Comparison of ENCODE assay signal across 23 mouse cellular contexts in the genomic region with DNA sequence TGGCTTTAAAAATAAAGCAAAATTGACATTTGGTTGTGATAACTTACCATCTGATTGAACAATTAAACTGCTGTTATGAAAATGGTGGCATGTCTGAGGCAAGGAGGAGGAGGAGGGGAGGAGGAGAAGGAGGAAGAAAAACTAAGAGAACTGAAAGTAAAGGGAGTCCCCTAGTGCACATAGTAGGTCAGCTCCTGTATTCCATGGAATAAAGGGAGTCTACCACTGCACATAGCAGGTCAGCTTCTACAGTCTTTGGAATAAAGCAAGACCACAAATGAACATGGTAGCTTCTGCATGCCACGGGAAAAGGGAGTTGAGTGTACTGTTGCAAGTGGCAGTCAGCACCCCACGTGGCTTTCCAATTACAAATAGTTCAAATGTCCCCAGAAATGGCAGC.
"Had no signal": no experiment of that assay in that cellular context is flagged by ENCODE, and none has a peak within 500 bp of the region (broad histone marks: within the 10 kb centered on the region; RNA-seq: fewer than 3 reads in every experiment).

No protein-coding gene starts in this region.

- ATAC-seq: inflammation-experienced regulatory T-cells, adult 6 months; intestine, embryonic 16.5 days; liver, postnatal 0 days; lung, postnatal 0 days had no signal

- DNase-seq: kidney, adult 2 months; kidney, postnatal 10 days; kidney, postnatal 36 days; layer of hippocampus, postnatal 36 days; liver, postnatal 0 days; lung, embryonic 14.5 days; midbrain, embryonic 14.5 days; retina, postnatal 1 day; thymus, adult 2 months; thymus, postnatal 14 days; thymus, postnatal 4 days had no signal

- H3K27ac ChIP-seq: left cerebral cortex, adult 2 months; limb, embryonic 12.5 days; liver, embryonic 14.5 days; macrophage; neural tube, embryonic 13.5 days; stomach, postnatal 0 days had no signal

- H3K9me3 ChIP-seq: limb, embryonic 12.5 days; neural tube, embryonic 13.5 days had no signal

- H3K9ac ChIP-seq: limb, embryonic 12.5 days; liver, embryonic 14.5 days; liver, postnatal 0 days; lung, embryonic 14.5 days; neural tube, embryonic 13.5 days had no signal

- H3K4me3 ChIP-seq: left cerebral cortex, adult 2 months; myocyte; neural tube, embryonic 13.5 days had no signal

- H3K4me2 ChIP-seq: liver, embryonic 11.5 days; lung, embryonic 14.5 days; midbrain, embryonic 11.5 days; neural tube, embryonic 13.5 days had no signal

- H3K27me3 ChIP-seq: limb, embryonic 12.5 days had no signal

- H3K36me3 ChIP-seq: limb, embryonic 12.5 days; neural tube, embryonic 13.5 days had no signal
